Mouse (Mus musculus): ENCODE measurements at regions not wholly inside any gene's neighbourhood (a gene's known extent, or its start where the extent isn't known, plus 50 kb on each side); places are given as distances from the start of the nearest gene placed in this dataset.

GRCm38 (mm10) chr16:9115548-9115947 is 285.6 kb downstream of the 1810013L24Rik start:
- no peak for DNase-seq

DNA sequence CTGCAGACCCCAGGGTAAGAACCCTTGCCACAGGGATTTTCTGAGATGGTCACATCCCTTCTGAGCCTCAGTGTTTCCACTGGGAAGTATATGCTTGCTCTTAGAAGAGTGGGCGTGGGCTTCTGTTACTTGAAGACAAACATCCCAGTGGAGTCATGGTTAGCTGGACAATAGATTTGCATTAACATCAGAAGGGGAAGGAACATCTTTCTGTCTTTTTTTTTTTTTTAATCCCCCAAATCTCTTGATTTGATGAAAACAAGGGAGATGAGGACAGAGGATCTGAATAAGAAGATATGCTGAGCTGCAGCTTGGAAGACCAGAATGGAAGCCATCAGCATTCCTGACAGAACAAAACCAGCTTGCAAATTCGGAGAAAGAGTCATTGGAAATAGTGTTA is 291.7 kb downstream of the 1810013L24Rik start:
- no peak for DNase-seq

- no peak for DNase-seq
Observed at GRCm38 (mm10) chr16:9132113-9132512, 302.2 kb downstream of the 1810013L24Rik start.

GRCm38 (mm10) chr16:9132778-9133177 is 302.9 kb downstream of the 1810013L24Rik start:
- DNase-seq: no peak

DNA sequence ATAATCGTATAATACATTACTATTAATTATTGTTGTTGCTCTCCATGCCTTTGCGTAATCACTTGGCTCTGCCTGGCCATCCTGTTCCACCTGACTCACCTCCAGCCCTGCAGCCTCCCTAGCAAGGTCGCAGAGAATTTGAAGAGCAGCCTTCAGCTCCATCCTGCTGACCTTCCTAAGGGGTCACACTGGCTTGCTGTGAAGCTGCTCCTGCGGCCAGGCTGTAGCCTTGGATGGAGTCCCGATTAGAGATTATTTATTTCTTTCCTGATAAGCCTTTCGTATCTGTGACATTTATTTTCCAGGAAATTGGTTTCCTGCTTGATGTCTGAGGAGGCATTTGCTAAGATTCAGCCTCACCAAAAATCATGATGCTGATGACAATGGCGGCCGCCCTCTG is 305.5 kb downstream of the 1810013L24Rik start:
- DNase-seq: no peak

- DNase-seq: no peak
Observed at GRCm38 (mm10) chr16:9138552-9139224, 308.8 kb downstream of the 1810013L24Rik start.

GRCm38 (mm10) chr16:9139405-9139804 is 309.5 kb downstream of the 1810013L24Rik start:
- DNase-seq: no peak

- no peak for DNase-seq
Observed at GRCm38 (mm10) chr16:9149209-9150135, 319.6 kb downstream of the 1810013L24Rik start.

DNA sequence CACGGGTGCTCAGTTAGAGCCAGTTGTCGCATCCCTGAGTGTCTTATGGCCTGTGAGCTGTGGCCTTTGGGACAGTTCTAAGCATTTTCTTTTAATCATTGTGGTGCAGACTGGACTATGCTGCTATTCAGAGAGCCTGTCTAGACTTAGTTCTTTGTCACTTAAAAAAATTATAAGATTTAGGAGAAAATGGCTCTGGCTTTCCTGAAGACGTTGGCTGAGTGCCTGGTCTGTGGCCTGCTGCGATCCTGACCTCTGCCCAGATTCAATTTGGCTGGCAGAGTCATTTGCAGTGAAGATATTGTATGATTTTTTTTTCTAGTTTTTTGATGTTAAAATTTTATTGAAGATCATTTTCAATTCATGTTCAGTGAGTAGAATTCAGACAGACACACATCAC is 322.0 kb downstream of the 1810013L24Rik start:
- DNase-seq: no peak

- no peak for DNase-seq
Observed at GRCm38 (mm10) chr16:9153501-9153900, 323.6 kb downstream of the 1810013L24Rik start.

DNA sequence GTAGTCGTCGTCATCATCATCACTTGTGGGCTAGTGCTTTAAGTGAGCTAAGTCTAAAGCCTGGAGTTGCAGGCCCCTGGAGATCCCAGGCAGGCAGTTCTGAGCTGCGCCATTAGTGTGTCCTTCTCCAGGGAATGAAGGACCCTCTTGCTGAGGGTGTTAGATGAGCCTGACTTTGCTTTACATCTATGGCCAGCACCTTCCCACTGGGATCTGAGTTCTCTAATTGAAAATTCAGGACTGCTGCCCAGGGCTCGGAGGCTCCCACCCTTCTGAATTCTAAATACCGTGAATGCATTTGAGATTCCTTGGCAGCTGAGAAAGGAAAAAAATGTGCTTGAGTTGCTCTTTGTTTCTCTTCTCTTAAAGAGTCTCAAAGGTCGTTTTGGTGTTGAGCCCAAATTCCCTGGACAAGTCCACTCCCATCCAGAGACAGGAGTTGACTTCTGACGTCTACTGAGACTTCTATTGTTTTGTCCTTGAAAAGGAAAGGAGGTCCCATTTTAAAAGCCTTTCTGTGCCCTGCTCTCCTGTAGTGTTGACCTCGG is 335.9 kb downstream of the 1810013L24Rik start:
- no peak for DNase-seq

DNA sequence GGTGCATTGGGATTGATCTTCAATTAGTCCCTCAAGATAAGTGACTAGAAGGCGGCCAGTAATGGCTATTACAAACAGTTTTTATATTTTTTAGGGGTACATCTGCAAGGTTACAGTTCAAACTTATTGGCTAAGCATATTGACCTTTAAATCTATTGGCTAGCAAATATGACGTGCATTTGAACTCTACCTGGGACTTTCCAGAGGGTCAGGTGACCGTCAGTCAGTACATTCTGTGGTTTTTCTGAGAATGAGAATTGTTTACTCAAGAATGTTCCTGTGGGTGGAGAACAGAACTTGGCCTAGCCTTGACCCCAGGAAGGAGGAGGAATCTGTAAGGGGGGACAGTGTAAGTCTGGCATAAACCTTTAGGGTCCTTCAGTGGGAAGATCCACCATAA is 346.5 kb downstream of the 1810013L24Rik start:
- DNase-seq: no peak

GRCm38 (mm10) chr16:9195821-9196220 is 365.9 kb downstream of the 1810013L24Rik start:
- no peak for DNase-seq

DNA sequence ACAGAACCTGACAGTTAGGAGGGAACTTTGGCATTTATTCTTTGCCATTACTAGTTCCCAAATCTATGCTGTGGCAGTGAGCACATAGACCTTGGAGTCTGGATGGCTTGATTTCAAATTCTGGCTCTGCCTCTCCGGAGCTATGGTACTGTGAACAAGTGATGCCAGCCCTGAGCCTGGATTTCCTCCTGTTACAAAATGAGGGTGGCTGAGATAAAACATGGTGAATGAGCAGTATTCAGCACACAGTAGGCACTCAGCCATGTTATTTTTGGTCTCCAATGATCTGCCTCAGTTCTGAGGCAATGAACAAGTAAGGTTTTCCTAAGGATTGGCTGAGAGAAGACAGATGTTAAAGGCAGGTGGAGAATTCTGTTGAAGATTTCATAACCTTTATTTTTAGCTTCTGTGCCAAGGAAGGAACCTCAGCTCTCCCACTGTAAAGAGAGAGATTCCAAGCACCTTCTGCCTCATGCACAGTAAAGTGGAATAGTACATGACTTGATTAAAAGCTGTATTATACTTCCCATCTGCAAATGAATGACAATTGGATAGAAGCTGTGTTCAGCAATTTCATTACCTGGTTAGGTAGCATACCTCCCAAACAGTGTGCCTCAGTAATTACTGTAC is 369.1 kb downstream of the 1810013L24Rik start:
- DNase-seq: no peak

GRCm38 (mm10) chr16:9208602-9209001 is 378.7 kb downstream of the 1810013L24Rik start:
- no peak for DNase-seq

- DNase-seq: no peak
Observed at GRCm38 (mm10) chr16:9211485-9211884, 381.6 kb downstream of the 1810013L24Rik start.

GRCm38 (mm10) chr16:9215131-9215530 is 385.2 kb downstream of the 1810013L24Rik start:
- DNase-seq: no peak

- no peak for DNase-seq
Observed at GRCm38 (mm10) chr16:9217361-9217760, 387.5 kb downstream of the 1810013L24Rik start.

DNA sequence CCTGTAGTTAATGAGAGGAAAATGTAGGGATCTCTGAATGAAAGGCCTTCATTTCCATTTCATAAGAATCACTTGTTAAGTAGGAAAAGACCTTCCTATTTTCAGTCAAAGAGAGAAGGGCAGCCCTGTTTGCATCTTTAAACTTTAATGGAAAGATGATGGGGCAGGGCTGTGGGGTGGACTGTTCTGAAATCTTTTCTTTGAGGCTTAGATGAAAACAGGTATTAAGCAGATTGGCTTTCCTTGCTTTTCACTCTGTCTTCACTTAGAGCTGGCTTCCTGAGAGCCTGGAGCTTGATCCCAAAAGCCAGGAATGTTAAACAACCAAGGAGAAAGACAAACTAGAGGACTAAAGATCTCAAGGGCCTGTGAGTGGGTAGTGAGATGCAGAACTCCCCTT is 400.3 kb downstream of the 1810013L24Rik start:
- DNase-seq: no peak

GRCm38 (mm10) chr16:9242099-9242498 is 412.2 kb downstream of the 1810013L24Rik start:
- no peak for DNase-seq

DNA sequence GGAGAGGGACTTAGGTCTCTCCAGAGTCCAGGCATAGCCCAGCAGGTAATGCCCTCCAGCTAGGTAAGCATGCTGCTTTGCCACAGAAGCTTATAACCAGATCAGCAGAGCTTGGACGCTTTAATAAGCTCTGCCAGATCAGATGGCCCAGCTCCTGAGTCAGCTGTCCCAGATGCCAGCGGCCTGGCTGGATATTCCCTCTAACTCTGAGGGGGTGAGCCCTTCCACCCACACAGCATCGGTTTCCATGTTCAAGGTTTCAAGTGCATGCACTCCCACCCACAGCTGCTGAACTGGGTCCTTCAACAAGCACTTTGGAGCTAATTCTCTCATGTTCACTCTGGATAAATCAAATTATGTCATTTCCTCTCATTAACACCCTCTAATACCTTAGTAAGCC is 417.3 kb downstream of the 1810013L24Rik start:
- peak; percentile 12 to 17 for DNase-seq

GRCm38 (mm10) chr16:9253054-9253453 is 423.2 kb downstream of the 1810013L24Rik start:
- no peak for DNase-seq

- no peak for DNase-seq
Observed at GRCm38 (mm10) chr16:9255351-9255750, 425.5 kb downstream of the 1810013L24Rik start.
